Mouse (Mus musculus) limb, embryonic 11.5 days (tissue): Measurements from ENCODE around the gene Sppl2b. TPM values are rescaled to one million over a fixed set of nuclear protein-coding genes. Genes with fewer than 3 reads are reported as not detected.

ENCODE experiments used
- ATAC-seq: fragments of 200-750 bp; cut with Nextera tagmentation; 2 replicates; pipeline ENCODE4 v1.8.0; 2017; ENCODE audit warnings: low read depth; ENCODE audit not compliant: insufficient number of reproducible peaks, low FRiP score, low TSS enrichment
- DNase-seq: peaks from one replicate; pipeline ENCODE4 v3.0.0-alpha.2; 2015; ENCODE audit warnings: low spot score
- H3K27ac ChIP-seq: fragments of 300-500 bp; sonication (generic); replicated peaks from 2 replicates; pipeline ENCODE4 v1.5.1; 2014; ENCODE audit warnings: low read depth, mild to moderate bottlenecking, low read length
- H3K27me3 ChIP-seq: fragments of 300-500 bp; sonication (generic); 2 replicates; pipeline ENCODE4 v1.6.1; 2014; ENCODE audit warnings: mild to moderate bottlenecking, low read length, mixed read lengths; ENCODE audit not compliant: control insufficient read depth, insufficient read depth
- H3K36me3 ChIP-seq: fragments of 300-500 bp; sonication (generic); 2 replicates; pipeline ENCODE4 v1.6.1; 2014; ENCODE audit warnings: mild to moderate bottlenecking, low read length, moderate library complexity, mixed read lengths; ENCODE audit not compliant: control insufficient read depth, insufficient read depth
- H3K4me1 ChIP-seq: fragments of 300-500 bp; sonication (generic); 2 replicates; pipeline ENCODE4 v1.6.1; 2014; ENCODE audit warnings: low read length, mixed read lengths; ENCODE audit not compliant: control insufficient read depth, insufficient read depth
- H3K4me2 ChIP-seq: fragments of 300-500 bp; sonication (generic); 2 replicates; pipeline ENCODE4 v1.6.1; 2014; ENCODE audit warnings: low read depth, mild to moderate bottlenecking, moderate library complexity; ENCODE audit not compliant: severe bottlenecking
- H3K4me3 ChIP-seq: fragments of 300-500 bp; sonication (generic); 2 replicates; pipeline ENCODE4 v1.5.1; 2014; ENCODE audit warnings: low read depth, low read length
- H3K9ac ChIP-seq: fragments of 300-500 bp; sonication (generic); 2 replicates; pipeline ENCODE4 v1.6.1; 2014; ENCODE audit warnings: mild to moderate bottlenecking, low read length
- H3K9me3 ChIP-seq: fragments of 300-500 bp; sonication (generic); 2 replicates; pipeline ENCODE4 v1.6.1; 2016; ENCODE audit warnings: low read length; ENCODE audit not compliant: control insufficient read depth
- WGBS: fragments of 180-500 bp; shearing (Covaris S2); extraction: QIAGEN DNeasy Blood & Tissue Kit; methylation state at CpG from one replicate; pipeline ENCODE4 v1.1.7; 2014; 5-methylcytosine and 5-hydroxymethylcytosine counted together
- polyA plus RNA-seq: library from polyadenylated mRNA; unstranded; fragments of >200 nt; fragmentation: Nextera tagmentation; extraction: Ambion mirVana; gene quantifications from 2 replicates; pipeline ENCODE4 v1.2.1, GENCODE M21; 2014

The Sppl2b gene
- 26.8 and 28.1 TPM in 2 replicates for polyA plus RNA-seq

- peaks cover 10% of the 10 kb centered on the region for H3K4me1 ChIP-seq
- H3K9ac ChIP-seq: peak within 1 kb of the TSS; percentile 86
These were observed at the start of gene Sppl2b, which contains the start of gene Lsm7 for GRCm38 (mm10) chr10:80854913-80855748. Gene Sppl2b, plus strand, starts transcription at chr10:80855275. Gene Lsm7, minus strand, starts transcription at chr10:80855209.

GRCm38 (mm10) chr10:80805322-80805721 is 49.8 kb upstream of the Sppl2b start:
- DNase-seq: no peak
- Histone ChIP-seq H3K9me3 (no peaks in the 10 kb centered on the region), H3K4me2 (no peak overlapping the region), H3K27ac (no peak overlapping the region), H3K36me3 (peaks cover 39% of the 10 kb centered on the region), H3K27me3 (peaks cover 21% of the 10 kb centered on the region), H3K9ac (no peak overlapping the region), H3K4me1 (peaks cover 30% of the 10 kb centered on the region), H3K4me3 (no peak overlapping the region)
- 66% methylated on average over 5 of the region's 5 CpGs for WGBS
- no peak for ATAC-seq

More at GRCm38 (mm10) chr10:80854913-80855748, at the start of gene Sppl2b, which contains the start of gene Lsm7:
- peak within 1 kb of the TSS; percentile 96 for H3K4me3 ChIP-seq
- DNase-seq (peak; percentile 97), ATAC-seq (peak; percentile 75)
- H3K4me2 ChIP-seq: peak within 1 kb of the TSS; percentile 99
- no peaks in the 10 kb centered on the region for H3K27me3 ChIP-seq
- no peaks in the 10 kb centered on the region for H3K9me3 ChIP-seq
- under 1% methylated on average over 79 of the region's 81 CpGs for WGBS
- H3K36me3 ChIP-seq: peaks cover 10% of the 10 kb centered on the region
- H3K27ac ChIP-seq: no peak within 1 kb of the TSS

GRCm38 (mm10) chr10:80805925-80806324 is 49.1 kb upstream of the Sppl2b start:
- H3K9ac ChIP-seq: no peak overlapping the region
- H3K9me3 ChIP-seq: no peaks in the 10 kb centered on the region
- H3K4me3 ChIP-seq: no peak overlapping the region
- H3K4me2 ChIP-seq: no peak overlapping the region
- H3K36me3 ChIP-seq: peaks cover 39% of the 10 kb centered on the region
- peaks cover 30% of the 10 kb centered on the region for H3K4me1 ChIP-seq
- WGBS: 24% methylated on average over 3 of the region's 3 CpGs
- no peak overlapping the region for H3K27ac ChIP-seq
- peaks cover 21% of the 10 kb centered on the region for H3K27me3 ChIP-seq
- DNase-seq (peak; percentile 87), ATAC-seq (peak; percentile 32)

GRCm38 (mm10) chr10:80806341-80807056 is 48.6 kb upstream of the Sppl2b start:
- H3K4me3 ChIP-seq: peak overlapping the region; percentile 45
- peak overlapping the region; percentile 99 for H3K4me2 ChIP-seq
- 46% methylated on average over 34 of the region's 34 CpGs for WGBS
- peak; percentile 45 for DNase-seq
- no peaks in the 10 kb centered on the region for H3K9me3 ChIP-seq
- peak overlapping the region; percentile 47; the same call in 1 of the 2 replicates for H3K27ac ChIP-seq
- peaks cover 33% of the 10 kb centered on the region for H3K36me3 ChIP-seq
- peak overlapping the region; percentile 73 for H3K9ac ChIP-seq
- H3K27me3 ChIP-seq: peaks cover 21% of the 10 kb centered on the region
- ATAC-seq: no peak
- peaks cover 30% of the 10 kb centered on the region for H3K4me1 ChIP-seq

GRCm38 (mm10) chr10:80807057-80807627 is 47.9 kb upstream of the Sppl2b start:
- peak overlapping the region; percentile 99 for H3K4me2 ChIP-seq
- H3K9me3 ChIP-seq: no peaks in the 10 kb centered on the region
- DNase-seq (peak; percentile 80), ATAC-seq (peak; percentile 33; the same call in 1 of the 2 replicates)
- H3K4me3 ChIP-seq: peak overlapping the region; percentile 45
- H3K27ac ChIP-seq: peak overlapping the region; percentile 47; the same call in 1 of the 2 replicates
- peaks cover 29% of the 10 kb centered on the region for H3K36me3 ChIP-seq
- H3K27me3 ChIP-seq: peaks cover 21% of the 10 kb centered on the region
- H3K9ac ChIP-seq: peak overlapping the region; percentile 73
- 1% methylated on average over 57 of the region's 58 CpGs for WGBS
- peaks cover 30% of the 10 kb centered on the region for H3K4me1 ChIP-seq

GRCm38 (mm10) chr10:80808099-80808984 is 46.7 kb upstream of the Sppl2b start:
- WGBS: 21% methylated on average over 40 of the region's 40 CpGs
- Histone ChIP-seq H3K9me3 (no peaks in the 10 kb centered on the region), H3K27ac (no peak overlapping the region), H3K36me3 (peaks cover 22% of the 10 kb centered on the region), H3K9ac (no peak overlapping the region; the same call in 1 of the 2 replicates), H3K4me3 (no peak overlapping the region; the same call in 1 of the 2 replicates), H3K27me3 (peaks cover 21% of the 10 kb centered on the region), H3K4me1 (peaks cover 30% of the 10 kb centered on the region), H3K4me2 (peak overlapping the region; percentile 27; the same call in 1 of the 2 replicates)
- no peak for ATAC-seq
- DNase-seq: no peak

GRCm38 (mm10) chr10:80808985-80809632 is 46.0 kb upstream of the Sppl2b start:
- Histone ChIP-seq H3K9ac (no peak overlapping the region; the same call in 1 of the 2 replicates), H3K9me3 (no peaks in the 10 kb centered on the region), H3K4me2 (peak overlapping the region; percentile 27; the same call in 1 of the 2 replicates), H3K27me3 (peaks cover 21% of the 10 kb centered on the region), H3K4me1 (peaks cover 30% of the 10 kb centered on the region), H3K36me3 (peaks cover 14% of the 10 kb centered on the region), H3K4me3 (no peak overlapping the region; the same call in 1 of the 2 replicates), H3K27ac (no peak overlapping the region)
- no peak for ATAC-seq
- peak; percentile 46 for DNase-seq
- 9% methylated on average over 17 of the region's 18 CpGs for WGBS
